Mouse (Mus musculus) testis, postnatal 10 days (tissue): ENCODE measurements around the gene Tent4a.
A peak's percentile ranks its signal among the peaks of the same experiment; 100 is the strongest.
"Not testable (repeated sequence)": the region's sequence is repeated elsewhere in the genome, so short reads cannot be mapped to it uniquely, and the experiment has no call there.

Experiments
- DNase-seq: peaks from one replicate; pipeline ENCODE4 v3.0.0; 2021; ENCODE audit warnings: low spot score

Gene Tent4a

DNA sequence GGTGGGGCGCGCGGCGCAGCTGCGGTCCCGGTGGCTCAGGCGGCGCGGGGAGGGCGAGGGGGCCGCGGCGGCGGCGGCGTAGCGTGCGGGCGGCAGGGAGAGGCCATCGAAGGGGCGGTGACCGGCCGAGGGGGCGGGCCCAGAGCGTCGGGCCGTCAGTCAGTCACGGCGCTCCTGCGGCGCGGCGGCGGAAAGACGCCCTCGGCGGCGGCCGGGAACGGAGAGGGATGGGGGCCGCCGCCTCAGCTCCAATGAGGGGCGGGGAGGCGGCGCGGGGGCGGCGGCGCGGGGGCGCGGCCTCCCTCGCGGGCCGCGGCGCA lies at the start of gene Tent4a:
Tent4a (minus strand) TSS at position 284 of the 320 bp plus-strand sequence.
- DNase-seq, result no peak

DNA sequence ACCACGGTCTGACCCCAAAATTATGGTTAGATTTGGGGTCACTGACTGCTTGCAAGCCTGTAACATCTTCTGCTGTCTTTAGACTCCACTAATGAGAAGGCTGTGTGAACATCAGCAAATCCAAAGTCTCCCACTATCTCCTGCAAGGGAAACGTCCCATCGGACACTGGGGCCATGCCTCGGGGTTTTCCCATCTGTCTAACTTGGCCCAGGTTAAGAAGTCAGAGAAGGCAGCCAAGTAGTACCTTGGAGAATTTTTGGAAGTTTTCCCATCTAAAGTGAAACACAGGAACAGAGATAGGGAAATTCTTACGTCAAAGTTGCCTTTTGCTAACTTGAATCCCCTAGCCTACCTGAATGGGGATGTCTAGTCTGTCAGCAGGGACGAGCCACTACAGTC lies 49.2 kb upstream of the Tent4a start:
- no peak for DNase-seq

DNA sequence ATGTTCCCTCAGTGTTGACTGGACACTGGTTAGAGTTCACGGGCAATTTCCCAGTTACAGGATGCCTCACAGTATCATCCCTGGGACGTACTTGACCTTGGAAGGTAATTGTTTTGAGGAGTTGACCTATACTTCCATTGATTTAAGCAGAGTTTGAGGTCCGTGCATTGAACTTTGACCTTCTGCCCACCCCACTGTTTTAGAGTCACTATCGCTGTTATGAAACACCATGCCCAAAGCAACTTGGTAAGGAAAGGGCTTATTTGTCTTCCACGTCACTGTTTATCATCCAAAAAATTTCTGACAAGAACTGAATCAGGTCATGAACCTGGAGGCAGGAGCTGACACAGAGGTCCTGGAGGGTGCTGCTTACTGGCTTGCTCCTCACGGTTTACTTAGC lies 48.0 kb upstream of the Tent4a start:
- no peak for DNase-seq

DNA sequence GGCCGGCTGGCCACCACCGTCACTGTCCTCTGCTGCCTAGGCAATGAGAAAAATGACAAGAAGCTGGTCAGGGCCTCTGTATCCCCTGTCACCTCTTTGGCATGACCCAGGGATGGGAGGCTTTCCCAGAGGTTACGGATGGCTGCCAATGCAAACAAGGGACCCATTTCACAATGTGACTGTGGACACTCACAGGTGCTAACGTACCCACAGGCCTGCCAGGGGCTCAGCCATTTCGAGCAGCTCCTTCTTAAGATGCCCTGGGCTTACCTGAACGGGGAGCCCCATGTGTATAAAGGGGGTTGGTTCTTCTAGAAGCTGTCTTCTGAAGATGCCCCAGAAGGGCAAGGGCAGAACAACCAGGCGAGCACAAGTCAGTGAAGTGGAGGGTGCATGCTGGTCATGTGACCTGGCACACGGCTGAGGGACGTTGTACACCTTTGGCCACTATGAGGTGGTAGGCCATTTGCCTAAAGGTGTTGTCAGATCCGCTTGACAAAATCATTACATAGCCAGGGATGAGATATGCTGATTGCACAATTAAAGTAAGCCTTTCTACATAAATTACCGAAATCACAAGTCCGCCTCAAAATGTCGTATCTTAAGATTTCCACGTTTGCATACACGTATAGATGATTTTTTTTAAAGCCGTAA lies 42.9 kb upstream of the Tent4a start:
- no peak for DNase-seq

DNA sequence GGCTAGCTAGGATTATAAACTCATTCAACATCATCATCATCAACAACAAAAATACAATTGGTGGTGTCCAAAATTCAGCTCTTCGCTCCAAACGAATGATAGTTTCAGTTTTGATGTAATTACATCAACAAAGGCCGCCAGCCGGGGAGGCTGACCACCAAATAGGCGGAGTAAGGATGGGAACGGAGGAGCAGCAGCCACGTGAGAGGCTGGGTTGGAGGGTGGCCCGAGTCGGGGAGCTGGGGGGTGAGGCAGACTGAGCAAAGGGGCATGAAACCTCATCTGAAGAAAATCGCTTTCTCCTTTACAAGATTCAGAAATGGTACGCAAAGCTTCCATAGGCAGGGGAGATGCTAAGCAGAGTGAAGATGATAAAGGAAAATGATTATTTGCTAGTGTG lies 42.3 kb upstream of the Tent4a start:
- peak; percentile 53 for DNase-seq

DNA sequence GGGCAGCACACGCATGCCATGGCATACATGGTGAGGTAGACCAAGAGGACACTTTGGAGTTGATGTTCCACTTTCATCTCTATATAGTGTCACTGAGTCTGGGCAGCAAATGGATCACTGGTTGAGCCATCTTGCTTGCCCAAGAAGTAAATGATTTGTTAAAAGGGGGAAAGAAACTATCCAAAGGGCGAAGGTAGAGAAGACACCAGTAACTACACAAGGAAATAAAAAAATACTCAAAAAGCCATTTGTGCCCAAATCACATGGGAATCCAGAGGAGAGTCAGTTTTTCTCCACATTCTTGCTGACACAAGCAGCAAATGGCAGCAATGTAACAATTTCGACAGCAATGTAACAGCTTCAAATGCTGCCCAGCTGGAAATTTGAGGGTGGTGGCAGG lies 38.2 kb upstream of the Tent4a start:
- no peak for DNase-seq

DNA sequence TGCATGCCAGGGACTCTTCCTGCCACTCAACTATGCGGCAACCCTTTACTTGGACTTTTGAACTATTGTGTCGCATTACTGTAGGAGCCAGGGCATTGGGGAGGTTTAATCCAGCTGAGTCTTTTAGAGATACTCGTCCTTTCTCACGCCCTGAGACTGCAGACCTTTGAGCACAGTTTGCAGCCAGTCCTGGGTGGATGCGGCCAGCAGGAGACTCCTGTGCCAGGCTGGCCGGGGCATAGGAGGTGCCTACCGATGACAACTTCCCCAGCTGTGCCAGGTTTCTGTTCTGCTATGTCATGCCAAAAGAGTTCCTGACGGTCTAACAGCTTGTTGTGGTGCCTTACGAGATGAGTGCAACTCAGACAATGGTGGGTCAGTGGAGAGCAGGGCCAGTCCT lies 34.8 kb upstream of the Tent4a start:
- no peak for DNase-seq

DNA sequence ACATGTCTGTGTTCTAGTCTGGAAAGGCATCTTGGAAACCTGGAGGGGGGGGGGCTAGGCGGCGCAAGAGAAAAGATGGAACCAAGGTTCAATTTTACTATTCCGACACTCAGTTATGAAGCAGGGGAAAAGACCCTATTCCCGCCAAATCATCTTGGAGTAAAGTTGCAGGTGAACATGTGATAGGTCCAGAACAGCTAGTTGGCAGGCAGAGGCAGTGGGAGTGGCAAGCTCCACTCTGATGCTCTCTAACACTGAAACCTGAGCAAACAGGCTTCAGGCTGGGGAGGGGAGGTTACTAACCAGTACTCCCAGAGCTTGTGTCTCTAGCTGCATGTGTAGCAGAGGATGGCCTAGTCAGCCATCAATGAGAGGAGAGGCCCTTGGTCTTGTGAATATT lies 31.0 kb upstream of the Tent4a start:
- DNase-seq, result not testable (repeated sequence)

DNA sequence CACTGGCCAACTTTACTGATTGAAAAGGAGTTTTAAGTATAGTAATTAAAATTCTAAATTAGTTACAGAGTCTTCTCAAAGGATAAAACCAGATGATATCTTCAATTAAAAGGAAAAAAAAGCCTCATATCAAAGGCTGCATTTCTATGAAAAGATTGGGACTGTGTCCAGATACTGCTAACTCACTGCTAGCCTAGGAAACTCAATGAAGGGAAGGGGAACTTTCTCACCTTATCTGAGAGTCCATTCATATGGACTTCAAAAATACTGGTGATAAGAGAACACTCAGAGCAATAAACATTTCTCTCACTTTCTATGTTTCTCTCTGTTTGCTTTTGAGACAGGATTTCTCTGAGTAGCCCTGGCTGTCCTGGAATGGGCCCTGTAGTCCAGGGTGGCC lies 30.2 kb upstream of the Tent4a start:
- DNase-seq, result no peak

DNA sequence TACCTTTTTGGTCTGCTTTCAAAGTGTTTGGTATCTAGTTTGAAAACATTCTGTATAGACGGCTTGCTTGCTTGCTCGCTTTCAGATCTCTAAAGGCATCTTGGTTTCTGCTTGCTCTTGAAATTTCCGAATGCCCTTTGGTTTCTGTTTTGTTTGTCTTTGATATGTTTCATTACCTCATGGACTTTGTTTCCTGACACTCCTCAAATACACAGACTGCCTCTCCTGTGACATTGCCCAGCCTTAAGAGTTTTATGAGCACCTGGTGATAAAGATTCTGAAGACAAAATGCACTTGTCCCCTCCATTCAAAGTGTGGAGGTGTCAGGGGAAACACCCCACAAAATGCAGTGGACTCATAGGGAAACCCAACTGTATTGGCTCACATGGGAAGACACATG lies 29.5 kb upstream of the Tent4a start:
- DNase-seq, result no peak

DNA sequence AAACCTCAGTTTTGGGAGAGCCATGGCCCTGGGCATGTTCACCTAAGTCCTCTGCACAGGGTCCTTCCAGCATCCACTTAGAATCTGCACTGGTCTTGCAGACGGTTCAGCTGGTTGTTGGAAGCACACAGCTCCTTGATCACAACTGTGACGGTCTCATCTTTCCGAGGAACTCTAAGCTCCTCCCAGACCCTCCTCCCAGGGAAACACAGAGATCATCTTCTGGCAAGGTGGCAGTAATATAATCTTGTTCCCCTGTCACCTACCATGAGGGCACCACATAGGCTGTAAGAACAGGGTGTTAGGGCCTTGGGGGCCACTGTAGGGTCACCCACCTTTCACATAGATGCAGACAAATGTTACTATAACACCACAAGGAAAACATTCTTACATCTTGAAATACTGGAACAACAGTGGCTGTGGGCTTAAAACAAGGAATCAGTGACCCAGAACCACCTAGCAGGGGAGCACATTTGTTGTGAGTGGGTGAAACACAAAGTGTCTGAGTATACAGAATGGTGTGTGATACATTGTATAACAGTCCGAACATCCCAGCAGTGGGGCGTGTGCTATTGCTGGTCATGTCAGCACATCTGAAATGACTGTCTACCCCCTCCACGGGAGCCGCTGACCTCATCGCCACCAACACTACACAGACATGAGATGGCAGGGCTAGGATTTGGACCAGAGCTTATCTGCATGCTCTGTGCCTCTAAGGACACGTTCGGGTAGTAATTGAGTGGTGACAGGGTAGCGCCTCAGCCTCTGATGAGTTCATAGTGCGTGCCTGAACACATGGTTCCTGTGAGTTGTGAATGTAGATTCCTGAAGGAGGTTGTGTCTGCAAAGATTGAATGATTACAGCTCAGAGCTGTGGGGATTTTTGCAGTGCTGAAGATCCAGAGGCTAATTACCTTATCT lies 28.5 kb upstream of the Tent4a start:
- no peak for DNase-seq

DNA sequence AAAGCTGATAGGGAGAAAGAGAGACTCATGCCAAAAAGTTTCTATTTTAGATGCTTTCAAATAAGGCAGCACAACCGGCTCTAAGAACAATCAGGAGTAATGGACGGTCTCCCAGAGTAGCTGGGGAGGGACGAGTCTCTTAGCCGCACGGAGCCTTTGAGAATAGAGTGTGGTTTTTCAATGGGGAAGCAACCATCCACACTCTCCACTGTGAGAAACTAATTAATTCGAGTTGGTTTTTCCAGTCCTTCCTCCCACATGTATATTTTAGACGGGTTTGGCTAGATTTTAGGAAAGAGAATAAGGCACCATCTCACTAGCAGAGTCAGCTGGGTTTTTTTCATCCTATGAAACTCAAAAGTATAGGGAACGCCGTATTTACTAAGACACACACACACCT lies 27.6 kb upstream of the Tent4a start:
- DNase-seq, result no peak

DNA sequence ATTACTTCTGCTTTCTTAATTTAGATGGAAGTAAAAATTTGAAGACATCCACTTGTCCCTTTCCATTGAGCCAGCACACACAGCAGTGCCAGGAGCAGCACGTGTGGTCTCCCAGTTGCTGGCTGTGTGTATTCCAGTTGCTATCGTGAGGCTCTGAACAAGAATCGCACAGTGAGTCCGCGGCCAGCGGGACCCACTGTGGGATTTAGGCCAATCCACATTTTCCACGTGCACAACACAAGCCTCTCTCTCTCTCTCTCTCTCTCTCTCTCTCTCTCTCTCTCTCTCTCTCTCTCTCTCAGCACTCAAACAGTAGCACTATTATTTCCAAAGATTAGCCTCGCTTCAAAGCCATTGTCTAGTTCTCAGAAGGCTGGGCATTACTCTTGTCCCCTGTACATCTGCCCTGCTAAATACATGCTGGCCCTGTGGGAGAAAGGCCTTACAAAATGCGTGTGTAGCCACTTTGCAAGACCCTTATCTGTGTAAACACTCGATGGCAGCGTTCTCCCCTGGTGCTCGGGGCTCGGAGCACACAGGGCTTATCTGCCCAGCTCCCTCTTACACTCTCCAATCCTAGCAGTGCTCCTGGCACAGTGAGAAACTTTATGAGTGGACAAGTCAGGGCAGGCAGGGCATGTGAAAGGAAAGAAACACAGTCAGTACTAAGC lies 25.0 kb upstream of the Tent4a start:
- no peak for DNase-seq

DNA sequence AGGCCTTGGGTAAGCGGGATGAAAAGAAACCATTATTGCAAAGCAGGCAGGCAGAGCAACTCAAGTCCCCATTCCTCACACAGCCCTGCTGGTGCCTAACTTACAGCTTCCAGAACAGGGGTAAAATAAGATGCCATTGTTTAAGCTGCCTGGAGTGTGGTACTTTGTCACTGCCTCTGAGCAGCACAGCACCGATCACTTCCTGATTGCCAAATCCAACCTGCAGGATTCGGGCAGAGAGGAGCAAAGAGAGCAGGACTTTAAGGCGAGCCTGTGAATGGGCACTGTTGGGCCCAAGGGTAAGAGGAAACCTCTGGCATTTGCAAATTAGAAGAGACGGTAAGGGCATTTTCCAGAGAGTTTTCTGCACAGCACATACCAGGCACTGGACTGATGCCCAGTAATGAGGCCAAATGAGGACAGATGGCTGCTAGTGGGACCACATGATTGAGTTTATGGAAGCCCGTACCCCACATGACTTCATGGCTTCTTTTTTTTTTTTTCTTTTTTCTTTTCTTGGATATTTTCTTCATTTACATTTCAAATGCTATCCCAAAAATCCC lies 23.8 kb upstream of the Tent4a start:
- no peak for DNase-seq

DNA sequence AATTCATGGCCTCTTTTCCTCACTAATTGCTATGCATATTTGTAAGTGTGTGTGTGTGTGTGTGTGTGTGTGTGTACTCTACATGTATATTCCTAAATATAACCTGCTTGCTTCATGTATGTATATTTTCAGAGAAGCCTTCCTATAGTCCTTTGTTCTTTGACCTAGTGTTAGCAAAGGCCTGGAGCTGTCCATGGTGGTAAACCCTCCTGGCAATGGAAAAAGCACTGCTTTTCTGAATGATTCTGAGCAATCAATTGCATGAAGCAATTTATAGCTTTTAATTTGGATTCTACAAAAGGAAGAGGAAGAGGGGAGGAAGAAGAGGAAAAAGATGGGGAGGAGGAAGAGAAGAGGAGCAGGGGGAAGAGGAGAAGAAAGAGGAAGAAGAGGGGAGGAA lies 22.3 kb upstream of the Tent4a start:
- no peak for DNase-seq

DNA sequence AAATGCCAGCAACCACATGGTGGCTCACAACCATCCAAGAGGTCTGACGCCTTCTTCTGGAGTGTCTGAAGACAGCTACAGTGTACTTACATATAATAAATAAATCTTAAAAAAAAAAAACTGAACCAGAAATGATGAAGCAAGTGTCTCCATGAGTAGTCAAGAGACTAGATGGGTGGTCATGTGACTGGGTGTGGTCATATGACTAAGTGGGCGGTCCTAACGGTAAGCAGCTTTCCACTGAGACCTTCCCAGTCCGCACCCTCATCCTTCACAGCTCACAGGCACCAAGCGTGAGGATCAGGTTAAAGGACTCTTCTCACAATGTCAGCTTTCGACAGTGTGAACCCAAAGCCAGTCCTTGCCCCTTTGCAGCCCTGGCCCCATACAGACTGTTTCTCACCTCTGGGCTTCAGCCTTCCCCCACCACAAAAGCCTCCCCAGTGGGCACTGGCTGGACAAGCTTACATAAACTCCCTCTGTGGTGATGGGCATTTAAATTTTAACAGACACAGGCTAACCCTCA lies 21.6 kb upstream of the Tent4a start:
- DNase-seq, result no peak

DNA sequence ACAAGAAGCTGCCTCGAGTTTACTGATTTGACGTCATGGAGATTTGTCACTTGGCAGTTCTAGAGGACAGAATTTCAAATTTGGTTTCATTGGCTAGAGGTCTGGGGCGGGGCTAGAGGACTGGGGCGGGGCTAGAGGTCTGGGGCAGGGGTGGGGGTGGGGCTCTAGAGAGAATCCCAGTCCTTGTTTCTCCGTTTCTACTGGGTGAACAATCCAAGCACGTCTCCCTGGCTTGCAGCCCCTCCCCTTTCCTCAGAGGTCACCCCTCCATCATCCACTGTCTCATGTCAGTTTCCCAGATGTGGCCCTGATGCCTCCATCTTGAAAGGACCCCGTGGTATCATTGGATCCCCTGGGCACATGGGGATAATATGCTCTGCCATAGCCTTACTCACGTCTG lies 20.6 kb upstream of the Tent4a start:
- peak; percentile 30 for DNase-seq

DNA sequence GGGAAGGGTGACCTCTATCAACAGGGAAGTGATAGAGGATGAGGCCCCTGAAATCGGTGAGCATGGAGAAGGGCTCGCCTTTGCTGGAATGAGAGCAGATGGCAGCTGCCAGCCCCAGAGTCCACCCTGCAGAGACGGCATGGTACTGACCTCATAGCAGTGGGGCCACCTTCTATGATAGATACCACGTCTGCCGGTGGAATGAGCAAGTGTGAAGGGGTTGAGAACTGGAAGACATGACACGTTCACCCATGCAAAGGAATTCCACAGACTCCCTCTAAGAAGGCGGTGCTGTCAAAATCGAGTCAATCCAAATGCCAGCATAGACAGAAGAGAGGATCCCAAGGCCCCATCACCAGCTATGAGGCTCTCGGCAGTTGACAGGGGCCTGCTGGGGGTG lies 19.8 kb upstream of the Tent4a start:
- DNase-seq, result peak; percentile 30

DNA sequence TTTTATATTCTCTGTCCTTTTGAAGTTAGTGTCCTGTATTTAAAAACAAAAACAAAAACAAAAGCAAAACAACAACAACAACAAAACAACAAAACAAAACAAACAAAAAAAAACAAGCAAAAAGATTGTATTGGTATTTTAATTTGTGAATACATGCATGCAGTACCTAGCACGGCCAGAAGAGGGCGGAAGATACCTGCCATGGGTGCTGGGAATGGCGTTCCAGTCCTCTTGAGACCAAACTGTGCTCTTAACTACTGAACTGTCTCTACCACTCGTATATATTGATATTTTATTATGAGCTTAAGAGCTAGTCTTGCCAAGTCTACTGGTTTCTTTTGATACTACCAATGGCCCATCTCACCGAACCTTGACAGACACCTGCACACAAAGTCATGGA lies 18.6 kb upstream of the Tent4a start:
- peak; percentile 73 for DNase-seq

DNA sequence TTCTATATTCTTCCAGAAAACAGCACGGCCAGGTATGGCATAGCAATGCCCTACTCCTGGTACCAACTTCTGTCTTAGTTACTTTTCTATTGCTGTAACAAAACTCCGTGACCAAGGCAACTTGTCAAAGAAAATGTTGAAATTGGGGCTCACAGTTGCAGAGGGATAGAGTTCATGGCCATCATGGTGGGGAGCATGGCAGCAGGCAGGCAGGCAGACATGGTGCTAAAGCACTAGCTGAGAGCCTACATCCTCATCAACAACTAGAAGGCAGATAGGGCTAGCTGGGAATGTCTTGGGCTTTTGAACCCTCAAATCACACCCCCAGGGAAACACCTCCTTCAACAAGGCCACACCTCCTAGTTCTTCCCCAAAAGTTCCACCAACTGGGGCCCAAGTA lies 16.4 kb upstream of the Tent4a start:
- DNase-seq, result peak; percentile 13

DNA sequence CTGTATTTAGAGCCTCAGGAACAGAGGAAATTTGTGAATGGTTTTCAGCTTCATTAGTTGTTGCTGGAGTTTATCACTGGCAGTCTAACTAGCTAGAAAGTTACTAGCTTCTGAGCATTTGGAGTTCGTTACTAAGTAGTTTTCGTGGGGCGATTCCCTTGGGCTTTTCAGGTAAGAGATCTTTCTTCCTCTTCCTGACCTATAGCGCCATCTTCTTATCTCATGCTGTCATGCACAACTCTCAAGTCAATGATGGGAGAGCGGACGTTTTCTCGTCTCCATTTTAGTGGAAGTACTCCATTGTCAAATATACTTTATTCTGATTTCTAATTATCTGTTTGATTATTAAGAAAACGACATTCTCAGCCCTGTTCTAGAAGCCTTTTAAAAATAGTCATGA lies 15.6 kb upstream of the Tent4a start:
- peak; percentile 21 for DNase-seq

DNA sequence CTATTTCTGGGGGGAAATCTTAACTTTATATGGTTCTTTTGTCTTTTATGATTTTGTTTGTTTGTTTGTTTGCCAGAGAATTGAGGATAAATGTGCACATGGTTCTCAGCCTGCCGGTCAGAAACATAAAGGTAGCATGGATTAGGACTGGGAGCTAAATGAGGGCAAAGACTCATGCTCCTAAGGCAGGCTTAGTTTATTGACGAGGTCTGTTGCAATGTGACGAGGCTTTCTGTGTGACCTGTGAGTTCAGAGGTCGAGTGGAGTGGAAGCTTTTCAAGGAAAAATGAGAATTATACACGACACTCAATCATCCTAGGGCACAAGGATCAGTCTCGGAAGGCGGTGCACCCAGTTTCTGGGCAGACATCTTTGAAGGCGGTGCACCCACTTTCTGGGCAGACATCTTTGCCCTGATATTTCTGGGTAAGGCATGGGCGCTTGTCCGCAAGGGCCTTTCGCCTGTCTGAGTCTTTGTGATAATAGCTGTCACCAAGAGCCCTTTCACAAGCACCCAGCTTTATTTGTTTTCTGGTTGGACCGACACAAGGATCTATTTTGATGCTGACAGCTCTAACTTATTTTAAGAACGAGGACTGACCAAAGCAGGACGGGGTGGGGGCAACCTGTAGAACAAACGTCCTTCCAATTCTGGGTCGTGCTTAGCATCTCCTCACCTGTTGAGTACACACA lies 13.2 kb upstream of the Tent4a start:
- peak; percentile 28 for DNase-seq
